ENCODE assay signal across 21 mouse cellular contexts in the genomic region with DNA sequence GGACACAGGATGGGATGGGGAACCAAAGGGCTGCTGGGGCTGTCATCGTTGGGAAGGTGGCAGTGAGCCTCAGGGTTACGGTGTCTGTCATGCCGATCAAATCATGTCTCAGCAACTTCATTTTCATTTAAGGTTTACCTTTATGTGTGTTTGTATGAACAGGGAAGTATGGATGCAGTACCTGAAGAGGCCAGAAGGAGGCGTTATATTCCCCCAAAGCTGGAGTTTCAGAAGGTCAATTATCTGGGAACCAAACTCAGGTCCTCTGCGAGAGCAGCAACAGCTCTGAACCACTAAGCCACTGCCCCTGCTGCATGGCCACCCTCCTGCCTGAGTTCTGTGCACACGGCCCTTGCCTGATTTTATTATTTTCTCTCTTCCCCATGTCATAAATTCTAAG. TPM values are rescaled to one million over a fixed set of nuclear protein-coding genes. Genes with fewer than 3 reads are reported as not detected.
DNase-seq lines count a peak whose midpoint lies in the region; ATAC-seq and TF ChIP-seq lines count a peak whose summit lies in the region.
"Had no signal": no experiment of that assay in that cellular context is flagged by ENCODE, and none has a peak within 500 bp of the region (broad histone marks: within the 10 kb centered on the region; RNA-seq: fewer than 3 reads in every experiment).

No protein-coding gene starts in this region.

- no peaks in the 10 kb centered on the region for H3K27me3 ChIP-seq in hindbrain, postnatal 0 days (ENCODE audit: insufficient read depth, low read length)
- H3K27me3 ChIP-seq in hindbrain, embryonic 12.5 days, result no peaks in the 10 kb centered on the region
- H3K27me3 ChIP-seq in lung, postnatal 0 days (replicated peaks; ENCODE audit: insufficient read depth, low read length), result no peaks in the 10 kb centered on the region
- H3K27me3 ChIP-seq in MEL (ENCODE audit: control insufficient read depth in 1 of 2, insufficient read depth in 2 of 2, low read length in 2 of 2), result no peaks in the 10 kb centered on the region
- no peaks in the 10 kb centered on the region for H3K27me3 ChIP-seq in small intestine, adult 2 months (ENCODE audit: control insufficient read depth, insufficient read depth, low read length)
- no peaks in the 10 kb centered on the region for H3K27me3 ChIP-seq in forebrain, postnatal 0 days (ENCODE audit: insufficient read depth, low read length)
- H3K27me3 ChIP-seq: forebrain, embryonic 15.5 days; liver, embryonic 15.5 days; neural tube, embryonic 15.5 days had no signal

- no peaks in the 10 kb centered on the region for H3K36me3 ChIP-seq in hindbrain, postnatal 0 days (ENCODE audit: insufficient read depth, low read length)
- no peaks in the 10 kb centered on the region for H3K36me3 ChIP-seq in hindbrain, embryonic 12.5 days
- H3K36me3 ChIP-seq in lung, postnatal 0 days (ENCODE audit: insufficient read depth, low read length), result no peaks in the 10 kb centered on the region
- H3K36me3 ChIP-seq in MEL (ENCODE audit: control insufficient read depth in 1 of 2, insufficient read depth in 2 of 2, low read length in 2 of 2), result no peaks in the 10 kb centered on the region
- no peaks in the 10 kb centered on the region for H3K36me3 ChIP-seq in small intestine, adult 2 months (ENCODE audit: control insufficient read depth, insufficient read depth, low read length)
- no peaks in the 10 kb centered on the region for H3K36me3 ChIP-seq in forebrain, postnatal 0 days (ENCODE audit: insufficient read depth)
- H3K36me3 ChIP-seq: embryonic facial prominence, embryonic 10.5 days; forebrain, embryonic 15.5 days; liver, embryonic 15.5 days; midbrain, embryonic 12.5 days; neural tube, embryonic 15.5 days had no signal

- no peaks in the 10 kb centered on the region for H3K4me1 ChIP-seq in hindbrain, postnatal 0 days (ENCODE audit: insufficient read depth, low read length)
- 0 out of 2 replicates have a peak, but pooled peaks cover 2% of the 10 kb centered on the region for H3K4me1 ChIP-seq in hindbrain, embryonic 12.5 days
- no peaks in the 10 kb centered on the region for H3K4me1 ChIP-seq in lung, postnatal 0 days (ENCODE audit: insufficient read depth, low read depth, low read length)
- no peaks in the 10 kb centered on the region; a peak in 1 of 4 replicates for H3K4me1 ChIP-seq in MEL (ENCODE audit: control insufficient read depth in 1 of 2, insufficient read depth in 2 of 2, low read length in 2 of 2)
- H3K4me1 ChIP-seq in small intestine, adult 2 months (ENCODE audit: control insufficient read depth, insufficient read depth, insufficient read length, low read length), result peaks cover 12% of the 10 kb centered on the region; the same call in 1 of the 2 replicates
- H3K4me1 ChIP-seq in forebrain, postnatal 0 days (ENCODE audit: insufficient read depth), result no peaks in the 10 kb centered on the region; the same call in 1 of the 2 replicates

- no peaks in the 10 kb centered on the region for H3K79me2 ChIP-seq in MEL (ENCODE audit: control insufficient read depth, insufficient read depth, low read length, poor library complexity)

- no peak for TF ChIP-seq EP300 in lung, postnatal 0 days (IDR thresholded peaks at IDR 0.05)
- no peak for TF ChIP-seq EP300 in MEL (IDR thresholded peaks at IDR 0.05; ENCODE audit: low read depth in 1 of 2, low read length in 2 of 2)

- no peak overlapping the region for H3K9ac ChIP-seq in hindbrain, postnatal 0 days (replicated peaks; ENCODE audit: low read length)
- H3K9ac ChIP-seq in hindbrain, embryonic 12.5 days, result no peak overlapping the region
- H3K9ac ChIP-seq in lung, postnatal 0 days (replicated peaks; ENCODE audit: low read depth), result no peak overlapping the region
- no peak overlapping the region for H3K9ac ChIP-seq in MEL (ENCODE audit: control insufficient read depth, low read depth, low read length, poor library complexity, severe bottlenecking)
- H3K9ac ChIP-seq in forebrain, postnatal 0 days, result no peak overlapping the region
- H3K9ac ChIP-seq: forebrain, embryonic 15.5 days; liver, embryonic 15.5 days; midbrain, embryonic 12.5 days; neural tube, embryonic 15.5 days had no signal

- H3K9me3 ChIP-seq in hindbrain, postnatal 0 days (ENCODE audit: low read length), result no peaks in the 10 kb centered on the region
- no peaks in the 10 kb centered on the region for H3K9me3 ChIP-seq in hindbrain, embryonic 12.5 days (replicated peaks)
- H3K9me3 ChIP-seq in lung, postnatal 0 days (ENCODE audit: low read length), result no peaks in the 10 kb centered on the region
- no peaks in the 10 kb centered on the region for H3K9me3 ChIP-seq in MEL (replicated peaks; ENCODE audit: insufficient read depth, low read length)
- H3K9me3 ChIP-seq in forebrain, postnatal 0 days (ENCODE audit: low read length), result no peaks in the 10 kb centered on the region
- H3K9me3 ChIP-seq: forebrain, embryonic 15.5 days; liver, embryonic 15.5 days; midbrain, embryonic 12.5 days; neural tube, embryonic 15.5 days had no signal

- TF ChIP-seq RAD21 in MEL (IDR thresholded peaks at IDR 0.05; ENCODE audit: low read depth, low read length), result peak; percentile 11

- H3K4me2 ChIP-seq in hindbrain, postnatal 0 days (ENCODE audit: low read depth, low read length), result no peak overlapping the region
- no peak overlapping the region for H3K4me2 ChIP-seq in hindbrain, embryonic 12.5 days (replicated peaks)
- H3K4me2 ChIP-seq in lung, postnatal 0 days (replicated peaks; ENCODE audit: low read depth, low read length), result no peak overlapping the region
- H3K4me2 ChIP-seq in forebrain, postnatal 0 days (ENCODE audit: low read depth), result no peak overlapping the region
- H3K4me2 ChIP-seq: forebrain, embryonic 15.5 days; liver, embryonic 15.5 days; midbrain, embryonic 12.5 days; neural tube, embryonic 15.5 days had no signal

- no peak for TF ChIP-seq POLR2A in MEL (IDR thresholded peaks at IDR 0.05; ENCODE audit: control insufficient read depth in 1 of 2, insufficient read depth in 1 of 2, low read depth in 1 of 2, low read length in 2 of 2, poor library complexity in 1 of 2)
- no peak for TF ChIP-seq POLR2A in small intestine, adult 2 months (IDR thresholded peaks at IDR 0.05; ENCODE audit: low read depth, low read length)

- ATAC-seq in hindbrain, postnatal 0 days, result no peak
- ATAC-seq in hindbrain, embryonic 12.5 days (ENCODE audit: low FRiP score), result no peak
- ATAC-seq in lung, postnatal 0 days, result no peak
- ATAC-seq in forebrain, postnatal 0 days, result no peak
- ATAC-seq: forebrain, embryonic 15.5 days; Patski had no signal

- TF ChIP-seq CTCF in hindbrain, postnatal 0 days (IDR thresholded peaks at IDR 0.05; ENCODE audit: low read depth), result peak; percentile 41
- peak; percentile 27 for TF ChIP-seq CTCF in lung, postnatal 0 days (IDR thresholded peaks at IDR 0.05)
- peak in 2 of 3 experiments; percentile 62 to 83; a peak in 4 of 6 replicates for TF ChIP-seq CTCF in MEL (IDR thresholded peaks at IDR 0.05 in 2 of 3, conservative IDR thresholded peaks at IDR 0.05 in 1 of 3; ENCODE audit: control insufficient read depth in 1 of 3, insufficient read depth in 1 of 3, low read depth in 2 of 3, low read length in 3 of 3, poor library complexity in 1 of 3, severe bottlenecking in 1 of 3)
- TF ChIP-seq CTCF in small intestine, adult 2 months (IDR thresholded peaks at IDR 0.05; ENCODE audit: extremely low read depth, insufficient read length, insufficient replicate concordance, low read depth, low read length), result peak; percentile 8; the same call in 1 of the 2 replicates
- TF ChIP-seq CTCF in forebrain, postnatal 0 days (IDR thresholded peaks at IDR 0.05; ENCODE audit: low read depth), result no peak; the same call in 1 of the 2 replicates

- DNase-seq in hindbrain, postnatal 0 days (ENCODE audit: low spot score), result no peak
- no peak for DNase-seq in lung, postnatal 0 days (ENCODE audit: low spot score)
- no peak for DNase-seq in lung, adult 18-20 months
- DNase-seq in MEL (ENCODE audit: low read depth, low spot score), result peak; percentile 43
- no peak for DNase-seq in urinary bladder, postnatal 14 days (ENCODE audit: low spot score)
- DNase-seq in forebrain, postnatal 0 days, result no peak
- DNase-seq: cerebellum, postnatal 36 days; heart, adult 11 months; lung, postnatal 4 days had no signal

- H3K4me3 ChIP-seq in hindbrain, postnatal 0 days (ENCODE audit: low read length), result no peak overlapping the region
- H3K4me3 ChIP-seq in hindbrain, embryonic 12.5 days, result no peak overlapping the region
- H3K4me3 ChIP-seq in lung, postnatal 0 days (ENCODE audit: low read depth, low read length), result no peak overlapping the region
- no peak overlapping the region for H3K4me3 ChIP-seq in MEL (ENCODE audit: control insufficient read depth in 1 of 2, insufficient read depth in 1 of 2, low read depth in 2 of 2, low read length in 2 of 2)
- H3K4me3 ChIP-seq in small intestine, adult 2 months (ENCODE audit: low read depth, low read length), result no peak overlapping the region
- H3K4me3 ChIP-seq in forebrain, postnatal 0 days (ENCODE audit: low read depth, low read length), result no peak overlapping the region
- H3K4me3 ChIP-seq: embryonic facial prominence, embryonic 10.5 days; forebrain, embryonic 15.5 days; liver, embryonic 15.5 days; midbrain, embryonic 12.5 days; neural tube, embryonic 15.5 days had no signal

- H3K27ac ChIP-seq in hindbrain, postnatal 0 days, result no peak overlapping the region
- no peak overlapping the region for H3K27ac ChIP-seq in hindbrain, embryonic 12.5 days
- H3K27ac ChIP-seq in lung, postnatal 0 days (ENCODE audit: low read length), result no peak overlapping the region
- no peak overlapping the region for H3K27ac ChIP-seq in MEL (ENCODE audit: control insufficient read depth, low read depth, low read length)
- H3K27ac ChIP-seq in small intestine, adult 2 months (ENCODE audit: insufficient read depth, low read depth, low read length), result no peak overlapping the region
- no peak overlapping the region for H3K27ac ChIP-seq in forebrain, postnatal 0 days (ENCODE audit: low read depth, low read length)
- H3K27ac ChIP-seq: embryonic facial prominence, embryonic 10.5 days; forebrain, embryonic 15.5 days; liver, embryonic 15.5 days; midbrain, embryonic 12.5 days; neural tube, embryonic 15.5 days had no signal

- 83% methylated on average over 6 of the region's 6 CpGs for WGBS in hindbrain, postnatal 0 days
- 75% methylated on average over 6 of the region's 6 CpGs for WGBS in hindbrain, embryonic 12.5 days
- 72% methylated on average over 6 of the region's 6 CpGs for WGBS in lung, postnatal 0 days
- 74% methylated on average over 6 of the region's 6 CpGs for WGBS in small intestine, adult 2 months
- WGBS in forebrain, postnatal 0 days, result 81% methylated on average over 6 of the region's 6 CpGs

RNA-seq across cellular contexts. Expression of gene Cyth4, which starts 6.1 kb away (rescaled TPM):
- 6.4 and 6.8 TPM in 2 replicates for total RNA-seq in hindbrain, postnatal 0 days (2014; rRNA removed)
- polyA plus RNA-seq in hindbrain, postnatal 0 days (2015; fragmentation: Nextera tagmentation; extraction: Ambion mirVana), result 5.7 and 7.2 TPM in 2 replicates
- 6.3 and 7.8 TPM in 2 replicates for polyA plus RNA-seq in hindbrain, embryonic 12.5 days (2016; fragmentation: Nextera tagmentation; extraction: Ambion mirVana)
- 14.5 and 16.1 TPM in 2 replicates for polyA plus RNA-seq in lung, postnatal 0 days (2015; fragmentation: Nextera tagmentation; extraction: Ambion mirVana)
- total RNA-seq in MEL (2012; rRNA removed), result 8.7 and 9.2 TPM in 2 replicates
- 10 to 100 TPM in 1 of 2 experiments, not detected in 1; 23.5 TPM for polyA plus RNA-seq in MEL (2012; ENCODE audit: insufficient read depth in 1 of 2, insufficient read length in 2 of 2, low read depth in 1 of 2, low replicate concordance in 2 of 2, missing spikeins in 1 of 2)
- 11.2 and 12.7 TPM in 2 replicates for polyA plus RNA-seq in small intestine, adult 2 months (2012; rRNA removed)
- 5.5 and 9.8 TPM in 2 replicates for total RNA-seq in forebrain, postnatal 0 days (2014; rRNA removed)
- polyA plus RNA-seq in forebrain, postnatal 0 days (2015; fragmentation: Nextera tagmentation; extraction: Ambion mirVana), result 3.9 and 5.5 TPM in 2 replicates

RNA-seq across cellular contexts. Expression of gene Rac2, which starts 18.2 kb away (rescaled TPM):
- total RNA-seq in hindbrain, postnatal 0 days (2014; rRNA removed), result 2.0 and 3.4 TPM in 2 replicates
- polyA plus RNA-seq in hindbrain, postnatal 0 days (2015; fragmentation: Nextera tagmentation; extraction: Ambion mirVana), result 5.0 and 6.8 TPM in 2 replicates
- polyA plus RNA-seq in hindbrain, embryonic 12.5 days (2016; fragmentation: Nextera tagmentation; extraction: Ambion mirVana), result 4.9 and 5.7 TPM in 2 replicates
- 29.7 and 32.1 TPM in 2 replicates for polyA plus RNA-seq in lung, postnatal 0 days (2015; fragmentation: Nextera tagmentation; extraction: Ambion mirVana)
- 257 and 268 TPM in 2 replicates for total RNA-seq in MEL (2012; rRNA removed)
- 100 to 1,000 TPM; 772 to 881 TPM for polyA plus RNA-seq in MEL (2012; ENCODE audit: insufficient read depth in 1 of 2, insufficient read length in 2 of 2, low read depth in 1 of 2, low replicate concordance in 2 of 2, missing spikeins in 1 of 2)
- polyA plus RNA-seq in small intestine, adult 2 months (2012; rRNA removed), result 37.0 and 136 TPM in 2 replicates
- total RNA-seq in forebrain, postnatal 0 days (2014; rRNA removed), result 1.1 and 1.4 TPM in 2 replicates
- polyA plus RNA-seq in forebrain, postnatal 0 days (2015; fragmentation: Nextera tagmentation; extraction: Ambion mirVana), result 5.9 and 6.5 TPM in 2 replicates
- polyA plus RNA-seq: Patski had no signal

RNA-seq across cellular contexts. Expression of gene Sstr3, which starts 46.3 kb away (rescaled TPM):
- 3.1 and 4.0 TPM in 2 replicates for total RNA-seq in hindbrain, postnatal 0 days (2014; rRNA removed)
- polyA plus RNA-seq in hindbrain, postnatal 0 days (2015; fragmentation: Nextera tagmentation; extraction: Ambion mirVana), result 0.97 and 1.0 TPM in 2 replicates
- polyA plus RNA-seq in hindbrain, embryonic 12.5 days (2016; fragmentation: Nextera tagmentation; extraction: Ambion mirVana), result 0.09 and 0.57 TPM in 2 replicates
- polyA plus RNA-seq in lung, postnatal 0 days (2015; fragmentation: Nextera tagmentation; extraction: Ambion mirVana), result 0.06 and 0.10 TPM in 2 replicates
- not detected in 2 replicates for total RNA-seq in MEL (2012; rRNA removed)
- polyA plus RNA-seq in MEL (2012; ENCODE audit: insufficient read depth in 1 of 2, insufficient read length in 2 of 2, low read depth in 1 of 2, low replicate concordance in 2 of 2, missing spikeins in 1 of 2), result not detected
- 0.44 and 1.4 TPM in 2 replicates for polyA plus RNA-seq in small intestine, adult 2 months (2012; rRNA removed)
- total RNA-seq in forebrain, postnatal 0 days (2014; rRNA removed), result 2.8 and 3.3 TPM in 2 replicates
- 0.71 and 0.73 TPM in 2 replicates for polyA plus RNA-seq in forebrain, postnatal 0 days (2015; fragmentation: Nextera tagmentation; extraction: Ambion mirVana)
- total RNA-seq: gastrocnemius, adult 18-20 months; hematopoietic stem cell, adult 5-6 weeks had no signal
- polyA plus RNA-seq: embryonic facial prominence, embryonic 10.5 days; heart, embryonic 14.5 days; limb, embryonic 11.5 days; liver, embryonic 15.5 days had no signal

RNA-seq across cellular contexts. Expression of gene C1qtnf6, which starts 59.6 kb away (rescaled TPM):
- total RNA-seq in hindbrain, postnatal 0 days (2014; rRNA removed), result 3.1 and 6.1 TPM in 2 replicates
- polyA plus RNA-seq in hindbrain, postnatal 0 days (2015; fragmentation: Nextera tagmentation; extraction: Ambion mirVana), result 10.0 and 10.2 TPM in 2 replicates
- polyA plus RNA-seq in hindbrain, embryonic 12.5 days (2016; fragmentation: Nextera tagmentation; extraction: Ambion mirVana), result 11.6 and 13.0 TPM in 2 replicates
- 19.1 and 21.5 TPM in 2 replicates for polyA plus RNA-seq in lung, postnatal 0 days (2015; fragmentation: Nextera tagmentation; extraction: Ambion mirVana)
- total RNA-seq in MEL (2012; rRNA removed), result 0.15 and 0.20 TPM in 2 replicates
- 1 to 10 TPM in 1 of 2 experiments, not detected in 1; 1.3 TPM for polyA plus RNA-seq in MEL (2012; ENCODE audit: insufficient read depth in 1 of 2, insufficient read length in 2 of 2, low read depth in 1 of 2, low replicate concordance in 2 of 2, missing spikeins in 1 of 2)
- polyA plus RNA-seq in small intestine, adult 2 months (2012; rRNA removed), result 7.9 and 8.1 TPM in 2 replicates
- total RNA-seq in forebrain, postnatal 0 days (2014; rRNA removed), result 2.0 and 4.0 TPM in 2 replicates
- 9.6 and 10.2 TPM in 2 replicates for polyA plus RNA-seq in forebrain, postnatal 0 days (2015; fragmentation: Nextera tagmentation; extraction: Ambion mirVana)
